Mouse (Mus musculus) CH12.LX (cell line): ENCODE data around the gene Srarp.

ENCODE experiments used
- CTCF ChIP-seq, 2 experiments: IDR thresholded peaks in 1 of 2; conservative IDR thresholded peaks in 1 of 2; 2 replicates each; pipeline ENCODE4 v1.5.1; 2011 to 2012; ENCODE audit warnings: low read depth in 2 of 2, low read length in 2 of 2, improper control_type of control experiment in 1 of 2, inconsistent platforms in 1 of 2, mild to moderate bottlenecking in 1 of 2, moderate library complexity in 1 of 2
- EP300 ChIP-seq: IDR thresholded peaks from 2 replicates; pipeline ENCODE4 v1.6.1; 2011; ENCODE audit warnings: low read length, improper control_type of control experiment
- ETS1 ChIP-seq: conservative IDR thresholded peaks from 2 replicates; pipeline ENCODE4 v1.6.1; 2012; ENCODE audit warnings: low read depth, mild to moderate bottlenecking, inconsistent platforms, low read length, improper control_type of control experiment, moderate library complexity
- NRF1 ChIP-seq: IDR thresholded peaks from 2 replicates; pipeline ENCODE4 v1.6.1; 2014; ENCODE audit warnings: low read depth, mild to moderate bottlenecking, inconsistent platforms, low read length, improper control_type of control experiment, moderate library complexity
- RAD21 ChIP-seq: IDR thresholded peaks from 2 replicates; pipeline ENCODE4 v1.6.1; 2011; ENCODE audit warnings: low read depth, mild to moderate bottlenecking, low read length, improper control_type of control experiment, moderate library complexity

GRCm38 (mm10) chr4:141386150-141386549 is 49.8 kb downstream of the Srarp start:
- TF ChIP-seq ETS1 (no peak), RAD21 (no peak), EP300 (no peak), NRF1 (no peak), CTCF (conservative IDR thresholded peaks at IDR 0.05 in 1 of 2, IDR thresholded peaks at IDR 0.05 in 1 of 2; ENCODE audit: low read depth in 2 of 2, low read length in 2 of 2) (peak in 1 of 2 experiments; percentile 17; a peak in 1 of 4 replicates)
